Comparison of ENCODE assay signal across 13 mouse cellular contexts in genomic region chr17:25253760-25254159, GRCm38 (mm10). TPM values are rescaled to one million over a fixed set of nuclear protein-coding genes. Genes with fewer than 3 reads are reported as not detected.
DNase-seq lines count a peak whose midpoint lies in the region; ATAC-seq lines count a peak whose summit lies in the region.
"Had no signal": no experiment of that assay in that cellular context is flagged by ENCODE, and none has a peak within 500 bp of the region (broad histone marks: within the 10 kb centered on the region; RNA-seq: fewer than 3 reads in every experiment).

No protein-coding gene starts in this region.

- WGBS in embryonic facial prominence, embryonic 10.5 days, result 40% methylated on average over 10 of the region's 10 CpGs
- WGBS in forebrain, embryonic 14.5 days, result 22% methylated on average over 10 of the region's 10 CpGs
- WGBS in midbrain, embryonic 12.5 days, result 12% methylated on average over 10 of the region's 10 CpGs

- H3K4me1 ChIP-seq in embryonic facial prominence, embryonic 10.5 days, result peaks cover 44% of the 10 kb centered on the region
- peaks cover 12% of the 10 kb centered on the region for H3K4me1 ChIP-seq in forebrain, embryonic 14.5 days (ENCODE audit: control insufficient read depth, insufficient read depth, low read length)
- H3K4me1 ChIP-seq in midbrain, embryonic 12.5 days, result peaks cover 45% of the 10 kb centered on the region

- ATAC-seq in forebrain, embryonic 14.5 days, result no peak
- ATAC-seq in midbrain, embryonic 12.5 days (ENCODE audit: low FRiP score, low read depth), result no peak
- ATAC-seq in megakaryocyte progenitor cell, adult 5-6 weeks (replicated peaks; ENCODE audit: poor library complexity), result no peak

- H3K4me3 ChIP-seq in embryonic facial prominence, embryonic 10.5 days, result peak overlapping the region; percentile 23; the same call in 1 of the 2 replicates
- H3K4me3 ChIP-seq in forebrain, embryonic 14.5 days (ENCODE audit: low read depth, low read length), result no peak overlapping the region
- H3K4me3 ChIP-seq in midbrain, embryonic 12.5 days, result peak overlapping the region; percentile 13; the same call in 1 of the 2 replicates

- peaks cover 55% of the 10 kb centered on the region for H3K27me3 ChIP-seq in embryonic facial prominence, embryonic 10.5 days (replicated peaks; ENCODE audit: low read depth, poor library complexity, severe bottlenecking)
- H3K27me3 ChIP-seq in forebrain, embryonic 14.5 days (replicated peaks; ENCODE audit: control insufficient read depth, insufficient read depth, low read length), result peaks cover 8% of the 10 kb centered on the region
- peaks cover 38% of the 10 kb centered on the region for H3K27me3 ChIP-seq in midbrain, embryonic 12.5 days

- H3K27ac ChIP-seq in embryonic facial prominence, embryonic 10.5 days (replicated peaks), result no peak overlapping the region
- H3K27ac ChIP-seq in forebrain, embryonic 14.5 days (ENCODE audit: low read depth, low read length), result 0 out of 2 replicates have a peak overlapping the region, but pooled peaks have one; percentile 49
- H3K27ac ChIP-seq in midbrain, embryonic 12.5 days (replicated peaks), result peak overlapping the region; percentile 69

- H3K9ac ChIP-seq in forebrain, embryonic 14.5 days (ENCODE audit: low read length), result 0 out of 2 replicates have a peak overlapping the region, but pooled peaks have one; percentile 32
- peak overlapping the region; percentile 34 for H3K9ac ChIP-seq in midbrain, embryonic 12.5 days (replicated peaks)

- peak overlapping the region; percentile 12; the same call in 1 of the 2 replicates for H3K4me2 ChIP-seq in forebrain, embryonic 14.5 days (ENCODE audit: low read length)
- H3K4me2 ChIP-seq in midbrain, embryonic 12.5 days (replicated peaks), result peak overlapping the region; percentile 41

- peaks cover 15% of the 10 kb centered on the region for H3K36me3 ChIP-seq in embryonic facial prominence, embryonic 10.5 days (replicated peaks)
- H3K36me3 ChIP-seq in forebrain, embryonic 14.5 days (ENCODE audit: control insufficient read depth, insufficient read depth, low read length), result peaks cover 6% of the 10 kb centered on the region; the same call in 1 of the 2 replicates
- H3K36me3 ChIP-seq in midbrain, embryonic 12.5 days, result no peaks in the 10 kb centered on the region

- DNase-seq in embryonic facial prominence, embryonic 10.5 days (ENCODE audit: low spot score), result no peak
- peak; percentile 67 for DNase-seq in forebrain, embryonic 14.5 days (ENCODE audit: low spot score)
- peak; percentile 39 for DNase-seq in right cerebral cortex, postnatal 25 days
- DNase-seq in layer of hippocampus, adult 9-11 months, result no peak
- DNase-seq in lung, postnatal 4 days, result no peak
- DNase-seq: adrenal gland, adult 8-10 months; cerebellum, adult 8-10 months; kidney, adult 2 months; lung, postnatal 10 days had no signal

- H3K9me3 ChIP-seq in embryonic facial prominence, embryonic 10.5 days, result no peaks in the 10 kb centered on the region
- H3K9me3 ChIP-seq in forebrain, embryonic 14.5 days (replicated peaks; ENCODE audit: control insufficient read depth, low read length), result no peaks in the 10 kb centered on the region
- H3K9me3 ChIP-seq in midbrain, embryonic 12.5 days, result no peaks in the 10 kb centered on the region
- H3K9me3 ChIP-seq: G1E had no signal

RNA-seq across cellular contexts. Expression of gene Baiap3, which starts 2.4 kb away (rescaled TPM):
- 0.67 and 0.94 TPM in 2 replicates for polyA plus RNA-seq in embryonic facial prominence, embryonic 10.5 days (2016; fragmentation: Nextera tagmentation; extraction: Ambion mirVana)
- 4.8 and 9.7 TPM in 2 replicates for polyA plus RNA-seq in forebrain, embryonic 14.5 days (2014; fragmentation: Nextera tagmentation; extraction: Ambion mirVana)
- polyA plus RNA-seq in midbrain, embryonic 12.5 days (2016; fragmentation: Nextera tagmentation; extraction: Ambion mirVana), result 4.2 and 4.6 TPM in 2 replicates
- 1.2 and 3.8 TPM in 2 replicates for total RNA-seq in megakaryocyte progenitor cell, adult 5-6 weeks (2015)
- 3.7 and 6.1 TPM in 2 replicates for total RNA-seq in megakaryocyte progenitor cell, adult 5-6 weeks (2017)
- polyA plus RNA-seq: G1E had no signal

RNA-seq across cellular contexts. Expression of gene Tsr3, which starts 13.8 kb away (rescaled TPM):
- polyA plus RNA-seq in embryonic facial prominence, embryonic 10.5 days (2016; fragmentation: Nextera tagmentation; extraction: Ambion mirVana), result 75.4 and 78.6 TPM in 2 replicates
- 57.4 and 67.8 TPM in 2 replicates for polyA plus RNA-seq in forebrain, embryonic 14.5 days (2014; fragmentation: Nextera tagmentation; extraction: Ambion mirVana)
- polyA plus RNA-seq in midbrain, embryonic 12.5 days (2016; fragmentation: Nextera tagmentation; extraction: Ambion mirVana), result 67.2 and 67.7 TPM in 2 replicates
- total RNA-seq in megakaryocyte progenitor cell, adult 5-6 weeks (2015), result 14.9 and 15.2 TPM in 2 replicates
- 28.1 and 30.7 TPM in 2 replicates for total RNA-seq in megakaryocyte progenitor cell, adult 5-6 weeks (2017)

RNA-seq across cellular contexts. Expression of gene Gnptg, which starts 13.8 kb away (rescaled TPM):
- 36.1 and 41.5 TPM in 2 replicates for polyA plus RNA-seq in embryonic facial prominence, embryonic 10.5 days (2016; fragmentation: Nextera tagmentation; extraction: Ambion mirVana)
- polyA plus RNA-seq in forebrain, embryonic 14.5 days (2014; fragmentation: Nextera tagmentation; extraction: Ambion mirVana), result 86.8 and 92.0 TPM in 2 replicates
- 66.8 and 68.4 TPM in 2 replicates for polyA plus RNA-seq in midbrain, embryonic 12.5 days (2016; fragmentation: Nextera tagmentation; extraction: Ambion mirVana)
- total RNA-seq in megakaryocyte progenitor cell, adult 5-6 weeks (2015), result 24.3 and 24.4 TPM in 2 replicates
- 17.2 and 20.8 TPM in 2 replicates for total RNA-seq in megakaryocyte progenitor cell, adult 5-6 weeks (2017)

RNA-seq across cellular contexts. Expression of gene Ube2i, which starts 20.7 kb away (rescaled TPM):
- polyA plus RNA-seq in embryonic facial prominence, embryonic 10.5 days (2016; fragmentation: Nextera tagmentation; extraction: Ambion mirVana), result 952 and 961 TPM in 2 replicates
- polyA plus RNA-seq in forebrain, embryonic 14.5 days (2014; fragmentation: Nextera tagmentation; extraction: Ambion mirVana), result 662 and 671 TPM in 2 replicates
- polyA plus RNA-seq in midbrain, embryonic 12.5 days (2016; fragmentation: Nextera tagmentation; extraction: Ambion mirVana), result 818 and 823 TPM in 2 replicates
- total RNA-seq in megakaryocyte progenitor cell, adult 5-6 weeks (2015), result 355 and 376 TPM in 2 replicates
- total RNA-seq in megakaryocyte progenitor cell, adult 5-6 weeks (2017), result 305 and 308 TPM in 2 replicates

RNA-seq across cellular contexts. Expression of gene Prss34, which starts 44.4 kb away (rescaled TPM):
- polyA plus RNA-seq in embryonic facial prominence, embryonic 10.5 days (2016; fragmentation: Nextera tagmentation; extraction: Ambion mirVana), result not detected in 2 replicates
- polyA plus RNA-seq in forebrain, embryonic 14.5 days (2014; fragmentation: Nextera tagmentation; extraction: Ambion mirVana), result not detected in 2 replicates
- polyA plus RNA-seq in midbrain, embryonic 12.5 days (2016; fragmentation: Nextera tagmentation; extraction: Ambion mirVana), result not detected in 2 replicates
- 18.7 and 31.2 TPM in 2 replicates for total RNA-seq in megakaryocyte progenitor cell, adult 5-6 weeks (2015)
- 4.5 and 23.9 TPM in 2 replicates for total RNA-seq in megakaryocyte progenitor cell, adult 5-6 weeks (2017)
- total RNA-seq: G1E; left cerebral cortex, postnatal 25 days had no signal
- polyA plus RNA-seq: G1E; kidney, adult 2 months had no signal

Comparison
In these comparisons a context has a peak if more than half of its experiments do, and no peak if none do; other contexts are left out.
1. DNase-seq: peak in forebrain, embryonic 14.5 days (single experiment) and right cerebral cortex, postnatal 25 days (single experiment); none in embryonic facial prominence, embryonic 10.5 days (single experiment), layer of hippocampus, adult 9-11 months (single experiment) and lung, postnatal 4 days (0 of 2).